Mouse (Mus musculus): ENCODE data around the gene Fam216a.

GRCm38 (mm10) chr5:122320205-122320781, 51.9 kb downstream of the Fam216a start:
- no peak for TF ChIP-seq CTCF (IDR thresholded peaks at IDR 0.05; ENCODE audit: control insufficient read depth, insufficient read depth, insufficient replicate concordance, low read depth, low read length)
- no peak for TF ChIP-seq POLR2A (IDR thresholded peaks at IDR 0.05; ENCODE audit: control insufficient read depth, low read depth, low read length)
